ENCODE assay signal across 18 mouse cellular contexts in the genomic region with DNA sequence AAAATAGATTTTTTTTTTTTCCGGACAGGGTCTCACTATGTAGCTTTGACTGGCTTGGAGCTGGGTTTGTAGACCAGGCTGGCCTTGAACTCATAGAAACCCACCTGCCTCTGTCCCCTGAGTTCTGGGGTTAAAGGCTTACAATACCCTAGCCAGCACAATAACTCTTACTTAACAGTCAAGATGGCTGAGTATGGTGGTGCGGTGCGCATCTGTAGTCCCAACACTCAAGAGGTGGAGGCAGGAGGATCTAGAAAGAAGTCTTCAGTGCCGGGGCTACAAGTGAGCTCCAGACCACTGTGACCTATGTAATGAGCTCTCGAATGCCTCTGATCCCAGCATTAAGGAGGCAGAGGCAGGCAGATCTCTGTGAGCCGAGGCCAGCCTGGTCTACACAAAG. TPM values are rescaled to one million over a fixed set of nuclear protein-coding genes. Genes with fewer than 3 reads are reported as not detected.
"Had no signal": no experiment of that assay in that cellular context is flagged by ENCODE, and none has a peak within 500 bp of the region (broad histone marks: within the 10 kb centered on the region; RNA-seq: fewer than 3 reads in every experiment).

No protein-coding gene starts in this region.

- H3K9ac ChIP-seq: liver, embryonic 15.5 days; liver, postnatal 0 days; lung, embryonic 15.5 days; midbrain, embryonic 12.5 days; neural tube, embryonic 12.5 days; stomach, embryonic 15.5 days had no signal

- H3K9me3 ChIP-seq: liver, embryonic 15.5 days; lung, embryonic 15.5 days; midbrain, embryonic 12.5 days; neural tube, embryonic 12.5 days; stomach, embryonic 15.5 days had no signal

- H3K4me1 ChIP-seq: lung, embryonic 15.5 days; midbrain, embryonic 12.5 days; neural tube, embryonic 12.5 days; stomach, embryonic 15.5 days had no signal

- H3K4me2 ChIP-seq: lung, embryonic 15.5 days; midbrain, embryonic 12.5 days; neural tube, embryonic 12.5 days; stomach, embryonic 15.5 days had no signal

- H3K36me3 ChIP-seq: liver, embryonic 15.5 days; lung, embryonic 15.5 days; midbrain, embryonic 12.5 days; neural tube, embryonic 12.5 days; stomach, embryonic 15.5 days had no signal

- H3K4me3 ChIP-seq: liver, embryonic 15.5 days; lung, embryonic 15.5 days; megakaryocyte, embryonic 14.5 days; midbrain, embryonic 12.5 days; neural tube, embryonic 12.5 days; stomach, embryonic 15.5 days had no signal

- DNase-seq: lung, adult 2 months; midbrain, embryonic 14.5 days; right cerebral cortex, postnatal 25 days; right cerebral cortex, postnatal 4 days; spleen, adult 18-20 months; thymus, adult 18-20 months; thymus, postnatal 14 days; thymus, postnatal 4 days had no signal

- H3K27ac ChIP-seq: liver, embryonic 15.5 days; lung, embryonic 15.5 days; macrophage; midbrain, embryonic 12.5 days; neural tube, embryonic 12.5 days; stomach, embryonic 15.5 days had no signal

- H3K27me3 ChIP-seq: liver, embryonic 15.5 days; lung, embryonic 15.5 days; midbrain, embryonic 12.5 days; neural tube, embryonic 12.5 days; stomach, embryonic 15.5 days had no signal

RNA-seq across cellular contexts. Expression of gene Plekhg6, which starts 31.1 kb away (rescaled TPM):
- total RNA-seq: megakaryocyte progenitor cell, adult 5-6 weeks; monocyte, adult 5-6 weeks had no signal
- polyA plus RNA-seq: macrophage had no signal
